ENCODE assay signal across 8 mouse cellular contexts in genomic region chr13:15588278-15589272, GRCm38 (mm10).
DNase-seq lines count a peak whose midpoint lies in the region; ATAC-seq and TF ChIP-seq lines count a peak whose summit lies in the region.
"Had no signal": no experiment of that assay in that cellular context is flagged by ENCODE, and none has a peak within 500 bp of the region (broad histone marks: within the 10 kb centered on the region; RNA-seq: fewer than 3 reads in every experiment).

No protein-coding gene starts in this region.

- H3K4me3 ChIP-seq in lung, embryonic 16.5 days (ENCODE audit: low read length): no peak overlapping the region
- H3K4me3 ChIP-seq in kidney, embryonic 16.5 days (ENCODE audit: low read length): no peak overlapping the region
- no peak overlapping the region for H3K4me3 ChIP-seq in myocyte

- no peak for DNase-seq in lung, adult 18-20 months
- no peak for DNase-seq in urinary bladder, adult 18-20 months (ENCODE audit: low spot score in 2 of 2)

- H3ac ChIP-seq in myocyte (ENCODE audit: control insufficient read depth, insufficient read length): no peak overlapping the region

- H3K9ac ChIP-seq in lung, embryonic 16.5 days (ENCODE audit: low read length): no peak overlapping the region
- no peak overlapping the region for H3K9ac ChIP-seq in kidney, embryonic 16.5 days (replicated peaks; ENCODE audit: low read length)

- H3K27me3 ChIP-seq in lung, embryonic 16.5 days (ENCODE audit: control insufficient read depth, insufficient read depth, low read depth, low read length): no peaks in the 10 kb centered on the region
- no peaks in the 10 kb centered on the region for H3K27me3 ChIP-seq in kidney, embryonic 16.5 days (ENCODE audit: insufficient read depth, low read length)
- no peaks in the 10 kb centered on the region for H3K27me3 ChIP-seq in myocyte (ENCODE audit: control insufficient read depth, insufficient read depth, insufficient read length)

- no peaks in the 10 kb centered on the region; the same call in 1 of the 2 replicates for H3K36me3 ChIP-seq in lung, embryonic 16.5 days (ENCODE audit: control insufficient read depth, insufficient read depth, low read length)
- H3K36me3 ChIP-seq in kidney, embryonic 16.5 days (ENCODE audit: insufficient read depth, low read length): no peaks in the 10 kb centered on the region
- H3K36me3 ChIP-seq in myocyte (ENCODE audit: control insufficient read depth, insufficient read depth): no peaks in the 10 kb centered on the region

- no peak overlapping the region for H3K4me2 ChIP-seq in lung, embryonic 16.5 days (ENCODE audit: low read depth, low read length)
- no peak overlapping the region for H3K4me2 ChIP-seq in kidney, embryonic 16.5 days (replicated peaks; ENCODE audit: low read depth, low read length)
- peak overlapping the region; percentile 63 for H3K4me2 ChIP-seq in myocyte (ENCODE audit: low read depth)

- peaks cover 38% of the 10 kb centered on the region for H3K79me2 ChIP-seq in myocyte (ENCODE audit: control insufficient read depth, insufficient read depth)

- TF ChIP-seq POLR2A in myocyte (IDR thresholded peaks at IDR 0.05; ENCODE audit: insufficient read length, low read depth): no peak

- 53% methylated on average over 16 of the region's 16 CpGs for WGBS in lung, embryonic 16.5 days
- 48% methylated on average over 16 of the region's 16 CpGs for WGBS in kidney, embryonic 16.5 days

- no peaks in the 10 kb centered on the region for H3K9me3 ChIP-seq in lung, embryonic 16.5 days (ENCODE audit: control insufficient read depth, low read length)
- H3K9me3 ChIP-seq in kidney, embryonic 16.5 days (ENCODE audit: low read length): no peaks in the 10 kb centered on the region

- peak; percentile 41; the same call in 1 of the 2 replicates for ATAC-seq in lung, embryonic 16.5 days (ENCODE audit: low read depth)
- ATAC-seq in frontal cortex, adult (ENCODE audit: low TSS enrichment): peak; percentile 93
- ATAC-seq in kidney, embryonic 16.5 days (ENCODE audit: low FRiP score, low TSS enrichment): peak; percentile 79
- ATAC-seq in activated CD4-positive, CD25-positive, alpha-beta regulatory T cell, adult 4 months: no peak

- H3K27ac ChIP-seq in lung, embryonic 16.5 days (ENCODE audit: low read length): no peak overlapping the region
- no peak overlapping the region for H3K27ac ChIP-seq in kidney, embryonic 16.5 days (ENCODE audit: low read length)
- H3K27ac ChIP-seq: macrophage had no signal

- H3K4me1 ChIP-seq in lung, embryonic 16.5 days (replicated peaks; ENCODE audit: control insufficient read depth, insufficient read depth, low read length): peaks cover 23% of the 10 kb centered on the region
- H3K4me1 ChIP-seq in kidney, embryonic 16.5 days (ENCODE audit: insufficient read depth, low read length): peaks cover 22% of the 10 kb centered on the region

TF ChIP-seq in myocyte, 11 proteins besides CTCF, POLR2A, EP300 and RAD21:
- TF ChIP-seq CEBPB (IDR thresholded peaks at IDR 0.05; ENCODE audit: insufficient read depth, poor library complexity, severe bottlenecking): no peak
- no peak for TF ChIP-seq E2F4 (IDR thresholded peaks at IDR 0.05; ENCODE audit: insufficient read depth)
- TF ChIP-seq USF1 (IDR thresholded peaks at IDR 0.05; ENCODE audit: low read depth): no peak
- TF ChIP-seq TCF3 (IDR thresholded peaks at IDR 0.05; ENCODE audit: insufficient read length, low read depth): no peak
- TF ChIP-seq REST (IDR thresholded peaks at IDR 0.05; ENCODE audit: insufficient read depth, insufficient read length): no peak
- TF ChIP-seq TCF12 (IDR thresholded peaks at IDR 0.05; ENCODE audit: insufficient read depth, poor library complexity, severe bottlenecking): no peak
- no peak for TF ChIP-seq SRF (IDR thresholded peaks at IDR 0.05; ENCODE audit: control insufficient read depth, insufficient read length, low read depth)
- no peak for TF ChIP-seq MYOG (IDR thresholded peaks at IDR 0.05; ENCODE audit: control insufficient read depth in 1 of 3, insufficient read depth in 1 of 3, insufficient read length in 2 of 3, low read depth in 2 of 3)
- TF ChIP-seq POLR2AphosphoS2 (IDR thresholded peaks at IDR 0.05; ENCODE audit: insufficient read length, low read depth): no peak
- no peak for TF ChIP-seq MYOD1 (IDR thresholded peaks at IDR 0.05; ENCODE audit: control insufficient read depth in 1 of 3, insufficient read length in 2 of 3, low read depth in 2 of 3)
- no peak for TF ChIP-seq MAX (IDR thresholded peaks at IDR 0.05; ENCODE audit: low read depth)
